Mouse (Mus musculus) liver, embryonic 13.5 days (tissue): ENCODE measurements around the gene Axin2. TPM values are rescaled to one million over a fixed set of nuclear protein-coding genes. Genes with fewer than 3 reads are reported as not detected.

Source experiments
- ATAC-seq: fragments of 200-750 bp; cut with Nextera tagmentation; 2 replicates; pipeline ENCODE4 v1.8.0; 2017; ENCODE audit warnings: low read depth, mild to moderate bottlenecking, moderate number of reproducible peaks, moderate library complexity
- DNase-seq: peaks from one replicate; pipeline ENCODE4 v3.0.0; 2022
- H3K27ac ChIP-seq: fragments of 300-500 bp; sonication (generic); 2 replicates; pipeline ENCODE4 v1.5.1; 2015; ENCODE audit warnings: moderate library complexity, mild to moderate bottlenecking, inconsistent platforms
- H3K27me3 ChIP-seq: fragments of 300-500 bp; sonication (generic); 2 replicates; pipeline ENCODE4 v1.6.1; 2015; ENCODE audit warnings: mild to moderate bottlenecking, inconsistent platforms
- H3K36me3 ChIP-seq: fragments of 300-500 bp; sonication (generic); 2 replicates; pipeline ENCODE4 v1.6.1; 2015; ENCODE audit warnings: mild to moderate bottlenecking, inconsistent platforms
- H3K4me1 ChIP-seq: fragments of 300-500 bp; sonication (generic); replicated peaks from 2 replicates; pipeline ENCODE4 v1.6.1; 2015; ENCODE audit warnings: inconsistent platforms
- H3K4me2 ChIP-seq: fragments of 300-500 bp; sonication (generic); 2 replicates; pipeline ENCODE4 v1.6.1; 2015; ENCODE audit warnings: inconsistent platforms, mild to moderate bottlenecking, moderate library complexity
- H3K4me3 ChIP-seq: fragments of 300-500 bp; sonication (generic); replicated peaks from 2 replicates; pipeline ENCODE4 v1.5.1; 2015; ENCODE audit warnings: mild to moderate bottlenecking, inconsistent platforms
- H3K9ac ChIP-seq: fragments of 300-500 bp; sonication (generic); 2 replicates; pipeline ENCODE4 v1.6.1; 2015; ENCODE audit warnings: mild to moderate bottlenecking, inconsistent platforms
- H3K9me3 ChIP-seq: fragments of 300-500 bp; sonication (generic); replicated peaks from 2 replicates; pipeline ENCODE4 v1.6.1; 2016; ENCODE audit warnings: inconsistent platforms
- WGBS: fragments of 180-500 bp; shearing (Covaris S2); methylation state at CpG from one replicate; pipeline ENCODE4 v1.1.7; 2015; ENCODE audit not compliant: insufficient replicate concordance; 5-methylcytosine and 5-hydroxymethylcytosine counted together
- polyA plus RNA-seq: library from polyadenylated mRNA; unstranded; fragments of >200 nt; fragmentation: Nextera tagmentation; extraction: Ambion mirVana; gene quantifications from 2 replicates; pipeline ENCODE4 v1.2.1, GENCODE M21; 2015

The Axin2 gene
- polyA plus RNA-seq, 1 experiment from 2014 or later, result 0.43 TPM

DNA sequence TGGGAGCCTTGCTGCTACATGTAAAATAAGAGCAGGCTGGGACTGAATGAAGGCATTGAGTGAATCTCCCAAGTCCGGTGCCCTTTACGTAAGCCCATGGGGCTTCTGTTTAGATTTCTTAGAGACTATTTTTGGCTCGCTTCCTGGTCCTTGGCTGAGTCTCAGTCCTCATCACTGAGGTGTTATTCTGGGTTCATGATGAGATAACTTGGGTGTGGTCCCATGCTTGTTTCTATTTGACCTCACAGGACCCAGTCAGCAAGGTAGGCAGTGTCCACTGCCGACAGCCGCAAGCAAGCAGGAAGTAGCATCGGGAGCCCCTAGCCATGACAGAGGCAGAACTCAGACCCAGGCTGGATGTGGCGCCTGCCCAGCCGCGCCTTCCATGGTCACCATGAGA is 13.7 kb downstream of the Axin2 start:
- Histone ChIP-seq H3K4me3 (no peak overlapping the region), H3K36me3 (peaks cover 2% of the 10 kb centered on the region; the same call in 1 of the 2 replicates), H3K27ac (no peak overlapping the region), H3K9ac (no peak overlapping the region), H3K4me1 (no peaks in the 10 kb centered on the region), H3K4me2 (no peak overlapping the region), H3K9me3 (no peaks in the 10 kb centered on the region), H3K27me3 (no peaks in the 10 kb centered on the region)
- no peak for DNase-seq
- WGBS, result 78% methylated on average over 9 of the region's 9 CpGs
- ATAC-seq, result no peak

DNA sequence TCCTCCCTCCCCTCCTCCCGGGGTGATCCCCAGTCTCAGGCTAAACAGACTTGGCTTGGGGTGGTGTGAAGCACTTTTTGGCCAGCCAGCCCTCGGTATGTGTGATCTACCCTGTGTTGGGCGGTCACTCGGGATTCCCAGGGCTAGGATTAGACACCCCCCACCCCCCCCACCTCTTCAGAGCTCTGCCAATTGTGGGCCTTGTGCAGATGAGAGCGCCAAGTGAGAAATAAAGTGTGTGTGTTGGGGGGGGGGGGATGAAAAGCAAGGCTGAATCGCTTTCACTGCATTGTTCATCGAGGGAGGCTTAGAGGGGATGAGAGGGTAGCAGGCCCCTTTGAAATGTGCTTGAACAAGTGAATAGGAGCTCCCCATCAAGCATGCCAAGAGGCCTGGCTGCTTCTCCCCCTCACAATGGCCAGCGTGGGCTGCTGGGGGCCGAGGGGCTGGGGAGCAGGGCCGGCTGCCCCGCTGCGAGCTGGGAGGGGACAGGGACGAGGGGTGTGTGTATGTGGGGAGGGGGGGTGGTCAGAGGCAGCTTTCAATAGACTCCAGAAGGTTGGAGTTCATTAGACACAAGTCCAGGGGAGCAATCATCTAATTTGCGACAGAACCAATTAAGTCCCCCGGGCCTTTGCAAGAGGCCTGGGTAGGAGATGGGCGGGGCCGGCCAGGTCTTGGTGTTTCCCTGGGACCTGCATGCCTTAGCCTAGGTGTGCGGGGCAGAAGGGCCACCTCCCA is 15.1 kb downstream of the Axin2 start:
- ATAC-seq (no peak), DNase-seq (no peak)
- no peak overlapping the region for H3K4me2 ChIP-seq
- no peaks in the 10 kb centered on the region for H3K4me1 ChIP-seq
- no peak overlapping the region for H3K4me3 ChIP-seq
- no peaks in the 10 kb centered on the region for H3K27me3 ChIP-seq
- no peak overlapping the region for H3K27ac ChIP-seq
- H3K9me3 ChIP-seq, result no peaks in the 10 kb centered on the region
- H3K9ac ChIP-seq, result no peak overlapping the region
- peaks cover 2% of the 10 kb centered on the region; the same call in 1 of the 2 replicates for H3K36me3 ChIP-seq
- 72% methylated on average over 18 of the region's 18 CpGs for WGBS

DNA sequence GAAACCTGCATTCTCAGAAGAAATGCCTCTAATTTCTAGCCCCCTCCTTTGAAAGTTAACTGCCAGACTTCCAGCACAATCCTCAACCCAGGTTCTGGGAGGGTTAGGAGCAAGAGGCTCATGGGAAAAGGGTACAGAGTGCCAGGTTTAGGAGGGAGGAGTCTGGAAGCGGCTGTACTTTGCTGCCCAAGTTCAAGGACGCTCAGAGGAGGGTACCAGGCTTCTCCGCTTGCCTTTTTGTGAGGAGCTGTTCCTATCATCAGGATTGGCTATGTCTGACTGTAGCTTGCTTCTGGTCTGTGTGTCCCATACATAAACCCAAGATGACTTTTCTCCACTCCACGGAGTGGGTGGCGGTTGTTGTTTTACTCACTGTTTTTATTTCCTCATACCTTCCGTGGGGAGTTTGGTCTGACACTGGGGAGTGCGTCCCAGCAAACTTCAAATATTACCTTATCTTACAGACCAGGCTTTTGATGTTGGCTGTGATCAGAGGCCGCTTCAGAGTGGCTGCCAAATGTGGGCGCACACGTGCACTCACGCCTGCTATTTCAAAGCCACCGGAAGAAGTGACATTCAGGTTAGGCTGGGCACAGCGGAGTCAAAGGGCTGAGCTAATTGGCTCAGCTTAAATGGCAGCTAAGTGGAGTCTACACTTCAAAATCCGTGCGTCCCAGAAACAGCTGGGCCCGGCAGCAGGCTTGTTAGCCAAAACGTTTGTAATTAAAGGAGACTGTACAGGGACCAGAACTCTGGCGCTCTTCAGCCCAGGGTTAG is 16.1 kb downstream of the Axin2 start:
- H3K9me3 ChIP-seq, result no peaks in the 10 kb centered on the region
- H3K9ac ChIP-seq, result no peak overlapping the region
- DNase-seq (no peak), ATAC-seq (no peak)
- H3K36me3 ChIP-seq, result peaks cover 2% of the 10 kb centered on the region; the same call in 1 of the 2 replicates
- 65% methylated on average over 18 of the region's 18 CpGs for WGBS
- H3K4me3 ChIP-seq, result no peak overlapping the region
- H3K4me1 ChIP-seq, result no peaks in the 10 kb centered on the region
- H3K27me3 ChIP-seq, result no peaks in the 10 kb centered on the region
- no peak overlapping the region for H3K27ac ChIP-seq
- H3K4me2 ChIP-seq, result no peak overlapping the region

DNA sequence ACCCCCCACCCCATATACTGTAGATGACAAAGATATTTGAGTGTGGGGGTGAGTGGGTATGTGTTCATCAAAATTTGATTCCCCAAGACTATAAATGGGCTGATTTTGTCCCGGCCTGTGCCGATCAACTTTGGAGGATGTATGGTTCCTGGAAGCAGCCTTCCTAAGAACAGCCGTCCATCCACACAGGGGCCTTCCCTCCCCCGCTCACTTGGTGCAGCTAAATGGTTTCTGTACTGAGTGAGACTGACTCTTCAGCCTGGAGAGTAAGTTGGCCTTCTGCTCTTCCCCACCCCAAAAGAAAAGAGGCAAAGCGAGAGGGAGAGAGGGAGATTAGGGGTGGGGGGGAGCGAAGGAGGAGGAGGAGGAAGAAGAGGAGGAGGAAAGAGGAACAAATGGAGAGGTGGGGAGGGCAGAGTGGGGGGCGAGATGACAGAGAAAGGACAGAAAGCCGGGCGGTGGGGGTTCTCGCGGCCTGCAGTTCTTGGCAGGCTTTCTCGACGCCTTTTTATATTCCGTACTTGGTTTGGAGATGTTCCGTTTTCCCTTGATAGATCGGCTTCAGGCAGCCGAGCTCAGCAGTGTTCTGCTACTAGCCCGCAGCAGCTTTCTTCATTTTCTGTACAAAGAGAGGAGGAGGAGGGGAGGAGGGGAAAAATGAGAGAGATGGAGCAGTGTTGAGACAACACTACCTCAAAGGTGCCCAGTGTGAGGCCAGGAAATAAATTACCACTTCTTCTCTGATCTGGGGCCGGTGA is 20.7 kb downstream of the Axin2 start:
- H3K4me1 ChIP-seq, result no peaks in the 10 kb centered on the region
- no peaks in the 10 kb centered on the region for H3K27me3 ChIP-seq
- H3K4me2 ChIP-seq, result no peak overlapping the region
- peaks cover 19% of the 10 kb centered on the region; the same call in 1 of the 2 replicates for H3K36me3 ChIP-seq
- no peaks in the 10 kb centered on the region for H3K9me3 ChIP-seq
- WGBS, result 76% methylated on average over 19 of the region's 19 CpGs
- no peak overlapping the region for H3K9ac ChIP-seq
- H3K27ac ChIP-seq, result no peak overlapping the region
- no peak overlapping the region for H3K4me3 ChIP-seq
- DNase-seq (no peak), ATAC-seq (no peak)

DNA sequence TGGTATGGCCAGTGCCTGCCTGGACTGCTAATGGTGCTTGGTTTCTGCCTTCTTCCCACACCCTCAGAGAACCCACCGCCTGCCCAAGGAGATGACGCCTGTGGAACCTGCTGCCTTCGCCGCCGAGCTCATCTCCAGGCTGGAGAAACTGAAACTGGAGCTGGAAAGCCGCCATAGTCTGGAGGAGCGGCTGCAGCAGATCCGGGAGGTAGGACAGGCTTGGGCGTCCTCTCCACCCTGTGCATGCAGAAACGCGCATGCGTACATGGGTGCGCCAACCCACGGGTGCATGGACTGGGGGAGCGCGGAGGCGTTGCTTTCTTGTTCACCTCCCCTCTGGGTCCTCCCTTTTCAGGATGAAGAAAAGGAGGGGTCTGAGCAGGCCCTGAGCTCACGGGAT is 21.7 kb downstream of the Axin2 start:
- H3K27me3 ChIP-seq, result no peaks in the 10 kb centered on the region
- H3K4me2 ChIP-seq, result no peak overlapping the region
- no peak overlapping the region for H3K4me3 ChIP-seq
- no peaks in the 10 kb centered on the region for H3K9me3 ChIP-seq
- ATAC-seq, result no peak
- H3K36me3 ChIP-seq, result peaks cover 23% of the 10 kb centered on the region; the same call in 1 of the 2 replicates
- DNase-seq, result no peak
- no peak overlapping the region for H3K27ac ChIP-seq
- H3K4me1 ChIP-seq, result no peaks in the 10 kb centered on the region
- 84% methylated on average over 18 of the region's 18 CpGs for WGBS
- no peak overlapping the region for H3K9ac ChIP-seq

DNA sequence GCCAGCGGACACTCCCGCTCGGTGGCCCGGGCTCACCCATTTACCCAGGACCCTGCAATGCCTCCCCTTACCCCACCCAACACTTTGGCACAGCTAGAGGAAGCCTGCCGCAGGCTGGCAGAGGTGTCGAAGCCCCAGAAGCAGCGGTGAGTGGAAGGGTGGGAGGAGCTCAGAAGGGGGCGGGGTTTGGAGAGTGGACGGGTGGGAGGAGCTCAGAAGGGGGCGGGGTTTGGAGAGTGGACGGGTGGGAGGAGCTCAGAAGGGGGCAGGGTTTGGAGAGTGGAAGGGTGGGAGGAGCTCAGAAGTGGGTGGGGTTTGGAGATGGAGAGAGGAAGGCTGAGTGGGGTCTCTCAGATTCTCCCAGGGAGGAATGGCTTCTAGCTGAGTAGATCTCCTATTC is 23.6 kb downstream of the Axin2 start:
- Histone ChIP-seq H3K4me1 (no peaks in the 10 kb centered on the region), H3K4me2 (no peak overlapping the region), H3K27me3 (no peaks in the 10 kb centered on the region), H3K9me3 (no peaks in the 10 kb centered on the region), H3K27ac (no peak overlapping the region), H3K4me3 (no peak overlapping the region), H3K9ac (no peak overlapping the region), H3K36me3 (peaks cover 23% of the 10 kb centered on the region; the same call in 1 of the 2 replicates)
- ATAC-seq, result no peak
- WGBS, result 71% methylated on average over 10 of the region's 11 CpGs
- DNase-seq, result no peak

DNA sequence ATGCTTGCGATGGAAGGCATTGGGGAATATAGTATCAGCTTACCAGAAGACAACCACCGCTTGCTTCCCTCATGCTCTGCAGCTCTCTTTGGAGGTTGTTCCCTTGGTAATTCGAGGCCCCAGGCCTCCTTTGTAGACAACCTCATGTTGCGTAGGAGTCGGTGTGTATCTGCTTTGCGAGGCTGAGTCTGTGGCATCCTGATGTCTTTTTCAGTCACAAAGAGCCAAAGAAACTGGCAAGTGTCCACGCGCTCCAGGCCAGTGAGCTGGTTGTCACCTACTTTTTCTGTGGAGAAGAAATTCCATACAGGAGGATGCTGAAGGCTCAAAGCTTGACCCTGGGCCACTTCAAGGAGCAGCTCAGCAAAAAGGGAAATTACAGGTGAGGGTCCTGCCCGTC is 25.5 kb downstream of the Axin2 start:
- ATAC-seq (no peak), DNase-seq (no peak)
- no peaks in the 10 kb centered on the region for H3K9me3 ChIP-seq
- H3K4me2 ChIP-seq, result no peak overlapping the region
- WGBS, result 84% methylated on average over 9 of the region's 9 CpGs
- H3K27me3 ChIP-seq, result no peaks in the 10 kb centered on the region
- peaks cover 23% of the 10 kb centered on the region; the same call in 1 of the 2 replicates for H3K36me3 ChIP-seq
- H3K9ac ChIP-seq, result no peak overlapping the region
- H3K4me3 ChIP-seq, result no peak overlapping the region
- H3K4me1 ChIP-seq, result no peaks in the 10 kb centered on the region
- no peak overlapping the region for H3K27ac ChIP-seq

DNA sequence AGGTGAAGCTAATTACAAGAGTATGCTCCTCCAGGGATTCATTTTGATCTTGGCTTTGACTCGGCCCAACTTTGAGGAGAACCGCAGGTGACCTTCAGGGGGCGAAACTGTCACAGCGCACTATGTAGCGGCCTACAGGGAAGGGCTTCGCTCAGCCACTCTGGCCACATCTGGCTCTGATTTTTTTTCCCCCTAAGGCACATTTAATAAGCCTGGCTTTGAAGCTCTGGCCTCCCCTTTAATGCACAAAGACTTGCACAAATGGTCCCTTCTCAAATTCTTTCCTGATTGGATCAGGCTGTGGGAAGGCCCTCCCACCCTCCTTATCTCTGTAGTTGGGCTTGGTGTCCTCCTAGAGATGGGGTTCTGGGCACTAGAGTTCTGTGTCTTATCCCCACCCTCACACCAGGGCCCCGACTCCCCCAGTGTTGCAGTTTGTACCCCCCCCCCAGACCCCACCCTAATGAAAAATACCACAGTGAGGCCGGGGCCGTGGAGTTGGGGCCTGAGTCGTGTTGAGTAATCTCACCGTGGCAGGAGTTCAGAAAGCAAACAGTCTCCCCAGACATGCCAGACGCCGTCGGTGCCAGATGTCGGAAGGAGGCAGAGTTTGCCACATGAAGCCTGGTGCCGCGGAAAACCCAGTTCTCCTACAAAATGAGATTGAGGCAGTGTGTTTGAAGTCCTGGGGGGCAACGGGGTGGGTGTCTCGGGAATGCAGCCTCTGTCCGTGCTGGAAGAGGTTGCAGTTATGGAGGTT is 27.5 kb downstream of the Axin2 start:
- Histone ChIP-seq H3K9ac (no peak overlapping the region), H3K27me3 (no peaks in the 10 kb centered on the region), H3K4me3 (no peak overlapping the region), H3K4me2 (no peak overlapping the region), H3K27ac (no peak overlapping the region), H3K9me3 (no peaks in the 10 kb centered on the region), H3K36me3 (peaks cover 15% of the 10 kb centered on the region; the same call in 1 of the 2 replicates), H3K4me1 (no peaks in the 10 kb centered on the region)
- WGBS, result 68% methylated on average over 20 of the region's 20 CpGs
- no peak for ATAC-seq
- no peak for DNase-seq

DNA sequence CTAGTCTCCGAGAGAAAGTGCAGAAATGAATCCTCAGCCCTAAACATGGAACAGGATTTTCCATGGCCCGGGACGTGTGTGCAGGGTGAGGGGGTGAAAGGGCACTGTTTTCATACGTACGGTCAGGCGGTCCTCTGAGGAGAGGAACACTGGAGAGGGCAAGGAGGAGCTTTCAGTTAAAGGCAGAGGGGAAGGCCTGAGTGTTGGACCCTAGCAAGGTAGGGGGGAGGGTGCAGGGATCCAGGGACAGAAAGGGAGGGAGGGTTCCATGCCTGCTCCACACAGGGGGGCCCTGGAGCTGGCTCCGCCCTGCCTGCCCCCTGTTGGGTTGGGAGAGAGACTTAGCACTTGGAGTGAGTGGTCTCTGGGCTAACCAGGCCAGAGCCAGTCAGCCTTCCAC is 28.4 kb downstream of the Axin2 start:
- no peaks in the 10 kb centered on the region for H3K9me3 ChIP-seq
- no peaks in the 10 kb centered on the region for H3K4me1 ChIP-seq
- no peak overlapping the region for H3K4me3 ChIP-seq
- H3K27me3 ChIP-seq, result no peaks in the 10 kb centered on the region
- H3K36me3 ChIP-seq, result peaks cover 13% of the 10 kb centered on the region; the same call in 1 of the 2 replicates
- no peak overlapping the region for H3K4me2 ChIP-seq
- no peak overlapping the region for H3K9ac ChIP-seq
- DNase-seq (no peak), ATAC-seq (no peak)
- H3K27ac ChIP-seq, result no peak overlapping the region
- WGBS, result 81% methylated on average over 7 of the region's 7 CpGs

DNA sequence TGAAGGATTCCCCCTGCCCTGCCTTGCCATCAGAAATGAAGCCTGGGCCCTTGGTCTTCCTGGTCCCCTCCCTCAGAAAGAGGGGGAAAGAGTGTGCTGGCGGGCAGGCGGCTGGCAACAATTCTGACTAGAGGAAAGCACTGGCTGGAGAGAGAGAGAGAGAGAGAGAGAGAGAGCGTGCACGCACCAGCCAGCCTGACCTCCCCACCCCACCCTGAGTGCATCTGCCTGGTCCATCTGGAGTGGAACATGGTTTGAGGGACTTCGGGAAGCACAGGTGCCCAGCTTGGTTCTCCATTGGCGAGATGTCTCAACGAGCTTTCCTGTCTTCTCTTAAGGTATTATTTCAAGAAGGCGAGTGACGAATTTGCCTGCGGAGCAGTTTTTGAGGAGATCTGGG is 28.8 kb downstream of the Axin2 start:
- 84% methylated on average over 10 of the region's 10 CpGs for WGBS
- Histone ChIP-seq H3K36me3 (peaks cover 13% of the 10 kb centered on the region; the same call in 1 of the 2 replicates), H3K27me3 (no peaks in the 10 kb centered on the region), H3K27ac (no peak overlapping the region), H3K4me3 (no peak overlapping the region), H3K9me3 (no peaks in the 10 kb centered on the region), H3K9ac (no peak overlapping the region), H3K4me1 (no peaks in the 10 kb centered on the region), H3K4me2 (no peak overlapping the region)
- ATAC-seq, result no peak
- DNase-seq, result no peak

DNA sequence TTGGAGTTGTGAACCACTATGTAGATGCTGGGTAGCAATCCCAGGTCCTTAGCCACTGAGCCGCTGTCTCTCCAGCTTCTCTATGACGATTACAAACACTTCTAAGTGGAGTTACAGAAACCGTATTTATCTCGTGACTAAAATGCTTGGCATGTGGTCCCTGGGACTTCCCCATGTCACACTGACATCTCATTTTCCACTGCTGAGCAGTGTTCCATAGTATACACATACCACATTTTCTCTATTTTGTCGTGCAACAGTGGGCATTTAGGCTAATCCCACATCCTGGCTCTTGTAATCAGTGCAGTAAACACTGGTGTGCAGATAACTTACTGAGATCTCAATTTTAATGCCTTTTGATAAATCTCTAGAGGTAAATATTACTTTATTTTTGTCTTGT is 32.2 kb downstream of the Axin2 start:
- no peak for ATAC-seq

More for the DNA sequence above, 32.2 kb downstream of the Axin2 start:
- no peak overlapping the region for H3K4me3 ChIP-seq
- H3K36me3 ChIP-seq, result no peaks in the 10 kb centered on the region
- 57% methylated on average over 5 of the region's 5 CpGs for WGBS
- no peak overlapping the region for H3K27ac ChIP-seq
- no peak overlapping the region for H3K4me2 ChIP-seq
- H3K9me3 ChIP-seq, result no peaks in the 10 kb centered on the region
- H3K27me3 ChIP-seq, result no peaks in the 10 kb centered on the region
- no peak for DNase-seq
- no peaks in the 10 kb centered on the region for H3K4me1 ChIP-seq
- H3K9ac ChIP-seq, result no peak overlapping the region
